Mouse (Mus musculus): ENCODE measurements at regions not wholly inside any gene's neighbourhood (a gene's known extent, or its start where the extent isn't known, plus 50 kb on each side); places are given as distances from the start of the nearest gene placed in this dataset.

GRCm38 (mm10) chr15:27409856-27410255, 56.6 kb upstream of the Ank start:
- DNase-seq (ENCODE audit: low read depth): no peak

- no peak for DNase-seq (ENCODE audit: low read depth)
Measured at GRCm38 (mm10) chr15:27412304-27412703, 54.2 kb upstream of the Ank start.

- DNase-seq (ENCODE audit: low read depth): no peak
Measured at GRCm38 (mm10) chr15:27412761-27413160, 53.7 kb upstream of the Ank start.

- DNase-seq (ENCODE audit: low read depth): no peak
Measured at GRCm38 (mm10) chr15:27413486-27413885, 53.0 kb upstream of the Ank start.

- DNase-seq (ENCODE audit: low read depth): no peak
Measured at GRCm38 (mm10) chr15:27414819-27415218, 51.7 kb upstream of the Ank start.
